Mouse (Mus musculus) common myeloid progenitor, adult 5-6 weeks (primary cell): ENCODE results near the gene Cdk5rap1. TPM values are rescaled to one million over a fixed set of nuclear protein-coding genes. Genes with fewer than 3 reads are reported as not detected.

Source experiments
- ATAC-seq: replicated peaks from 2 replicates; pipeline ENCODE4 v1.8.0; 2016; ENCODE audit warnings: low read depth, mild to moderate bottlenecking, moderate TSS enrichment, inconsistent platforms; ENCODE audit not compliant: poor library complexity, severe bottlenecking
- total RNA-seq: library from RNA; stranded (forward); fragments of 200-1000, 187-1606 nt; gene quantifications from 2 replicates; pipeline ENCODE4 v1.2.3, GENCODE M21; 2017

Gene Cdk5rap1
- total RNA-seq = 16.8 and 17.7 TPM in 2 replicates

GRCm38 (mm10) chr2:154372842-154373500 is at the start of gene Cdk5rap1:
Cdk5rap1 (minus strand) TSS chr2:154373010.
- no peak for ATAC-seq

- no peak for ATAC-seq
Observed at GRCm38 (mm10) chr2:154422181-154422580, 49.4 kb upstream of the Cdk5rap1 start.

- ATAC-seq = no peak
Observed at GRCm38 (mm10) chr2:154420942-154421731, 48.3 kb upstream of the Cdk5rap1 start.

- ATAC-seq = no peak
Observed at GRCm38 (mm10) chr2:154419631-154420515, 47.1 kb upstream of the Cdk5rap1 start.

GRCm38 (mm10) chr2:154418001-154418400 is 45.2 kb upstream of the Cdk5rap1 start:
- no peak for ATAC-seq

- ATAC-seq = peak; percentile 74; the same call in 1 of the 2 replicates
Observed at GRCm38 (mm10) chr2:154417107-154417506, 44.3 kb upstream of the Cdk5rap1 start.

GRCm38 (mm10) chr2:154412018-154412666 is 39.3 kb upstream of the Cdk5rap1 start:
- ATAC-seq = peak; percentile 64

GRCm38 (mm10) chr2:154410355-154410754 is 37.5 kb upstream of the Cdk5rap1 start:
- ATAC-seq = no peak

GRCm38 (mm10) chr2:154407643-154408445 is 35.0 kb upstream of the Cdk5rap1 start, which contains the start of gene Snta1:
Snta1 (minus strand) TSS chr2:154408099.
- peak; percentile 82 for ATAC-seq

GRCm38 (mm10) chr2:154407063-154407642 is 34.3 kb upstream of the Cdk5rap1 start:
- no peak for ATAC-seq

- ATAC-seq = no peak
Observed at GRCm38 (mm10) chr2:154405447-154405994, 32.7 kb upstream of the Cdk5rap1 start.

GRCm38 (mm10) chr2:154402811-154403210 is 30.0 kb upstream of the Cdk5rap1 start:
- ATAC-seq = no peak

- ATAC-seq = 0 out of 2 replicates have a peak, but pooled peaks have one; percentile 39
Observed at GRCm38 (mm10) chr2:154401976-154402375, 29.2 kb upstream of the Cdk5rap1 start.

GRCm38 (mm10) chr2:154399325-154399724 is 26.5 kb upstream of the Cdk5rap1 start:
- no peak for ATAC-seq

- no peak for ATAC-seq
Observed at GRCm38 (mm10) chr2:154398267-154398666, 25.5 kb upstream of the Cdk5rap1 start.

- ATAC-seq = no peak
Observed at GRCm38 (mm10) chr2:154396529-154396928, 23.7 kb upstream of the Cdk5rap1 start.

GRCm38 (mm10) chr2:154394602-154395001 is 21.8 kb upstream of the Cdk5rap1 start:
- no peak for ATAC-seq
